Mouse (Mus musculus) stomach, postnatal 0 days (tissue): ENCODE measurements around the gene Setdb1.
"Not testable (repeated sequence)": the region's sequence is repeated elsewhere in the genome, so short reads cannot be mapped to it uniquely, and the experiment has no call there.

Experiments
- CTCF ChIP-seq: IDR thresholded peaks from 2 replicates; pipeline ENCODE4 v1.5.1; 2016; ENCODE audit warnings: antibody characterized with exemption, low read depth, mild to moderate bottlenecking, moderate library complexity
- EP300 ChIP-seq: optimal IDR thresholded peaks from 2 replicates; pipeline ENCODE3; 2016; ENCODE audit warnings: antibody characterized with exemption

- TF ChIP-seq EP300, CTCF: not testable (repeated sequence)
Measured at GRCm38 (mm10) chr3:95356701-95357449, at the start of gene Setdb1.
